Comparison of ENCODE assay signal across 8 mouse cellular contexts in the genomic region with DNA sequence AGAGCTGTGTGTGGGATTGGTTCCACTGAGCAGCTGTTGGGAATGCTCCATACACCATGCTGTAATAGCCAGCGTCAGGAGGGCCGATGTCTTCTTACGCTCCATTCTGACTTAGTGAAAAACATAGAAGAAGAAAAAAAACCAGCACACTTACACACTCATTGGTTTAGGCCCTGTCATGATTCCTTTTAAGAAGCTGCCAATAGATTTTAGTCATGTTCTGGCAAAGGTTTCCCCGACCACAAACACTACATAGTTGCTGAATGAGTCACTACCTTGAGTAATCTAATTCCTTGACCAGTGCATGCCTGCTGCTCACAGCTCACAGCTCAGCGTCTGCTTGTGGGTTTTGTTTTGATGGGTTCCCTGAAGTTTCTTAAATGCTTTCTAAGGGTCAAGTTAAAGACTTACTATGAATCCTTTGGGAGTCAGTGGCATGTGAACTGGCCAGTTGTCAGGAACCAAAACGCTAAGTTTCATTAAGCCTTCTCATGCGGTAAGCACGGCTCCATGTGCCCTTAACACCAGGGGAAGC. TPM values are rescaled to one million over a fixed set of nuclear protein-coding genes. Genes with fewer than 3 reads are reported as not detected.
DNase-seq lines count a peak whose midpoint lies in the region; ATAC-seq and TF ChIP-seq lines count a peak whose summit lies in the region.

No protein-coding gene starts in this region.

- ATAC-seq in heart, embryonic 16.5 days (replicated peaks; ENCODE audit: extremely low read depth, insufficient read depth, low FRiP score): peak; percentile 68
- ATAC-seq in limb, embryonic 12.5 days (ENCODE audit: insufficient number of reproducible peaks, insufficient read depth, low FRiP score, low TSS enrichment, low read depth): peak; percentile 81; the same call in 1 of the 2 replicates
- ATAC-seq in stomach, embryonic 16.5 days (ENCODE audit: insufficient read depth, low FRiP score): peak; percentile 92

- peaks cover 23% of the 10 kb centered on the region for H3K4me1 ChIP-seq in embryonic fibroblast, embryonic 13.5 days (ENCODE audit: control insufficient read depth, insufficient read depth, low read length)
- H3K4me1 ChIP-seq in heart, embryonic 16.5 days (ENCODE audit: control insufficient read depth, insufficient read depth, low read length): peaks cover 13% of the 10 kb centered on the region; the same call in 1 of the 2 replicates
- H3K4me1 ChIP-seq in limb, embryonic 12.5 days (replicated peaks): peaks cover 52% of the 10 kb centered on the region
- H3K4me1 ChIP-seq in stomach, embryonic 16.5 days (ENCODE audit: control insufficient read depth, insufficient read depth, low read length): peaks cover 13% of the 10 kb centered on the region; the same call in 1 of the 2 replicates

- H3K27me3 ChIP-seq in heart, embryonic 16.5 days (ENCODE audit: control insufficient read depth, insufficient read depth, low read length): no peaks in the 10 kb centered on the region
- H3K27me3 ChIP-seq in limb, embryonic 12.5 days: no peaks in the 10 kb centered on the region
- no peaks in the 10 kb centered on the region for H3K27me3 ChIP-seq in stomach, embryonic 16.5 days (ENCODE audit: control insufficient read depth, insufficient read depth, low read length)

- peak overlapping the region; percentile 1 for H3K4me3 ChIP-seq in embryonic fibroblast, embryonic 13.5 days (ENCODE audit: insufficient read depth, low read length)
- H3K4me3 ChIP-seq in heart, embryonic 16.5 days (ENCODE audit: low read length): no peak overlapping the region
- no peak overlapping the region for H3K4me3 ChIP-seq in limb, embryonic 12.5 days (replicated peaks)
- H3K4me3 ChIP-seq in stomach, embryonic 16.5 days (replicated peaks; ENCODE audit: low read length): 0 out of 2 replicates have a peak overlapping the region, but pooled peaks have one; percentile 11

- H3K4me2 ChIP-seq in heart, embryonic 16.5 days (ENCODE audit: low read depth, low read length): peak overlapping the region; percentile 40; the same call in 1 of the 2 replicates
- H3K4me2 ChIP-seq in limb, embryonic 12.5 days: peak overlapping the region; percentile 27
- peak overlapping the region; percentile 48 for H3K4me2 ChIP-seq in stomach, embryonic 16.5 days (ENCODE audit: low read depth, low read length)

- DNase-seq in ovary, adult 18-20 months (ENCODE audit: low spot score): peak; percentile 57
- no peak for DNase-seq in ovary, postnatal 36 days (ENCODE audit: low spot score)
- no peak for DNase-seq in thymus, postnatal 10 days (ENCODE audit: low spot score in 2 of 2)
- DNase-seq in layer of hippocampus, adult 9-10 months (ENCODE audit: low spot score): no peak

- TF ChIP-seq CTCF in embryonic fibroblast, embryonic 13.5 days (IDR thresholded peaks at IDR 0.05; ENCODE audit: borderline replicate concordance, insufficient read depth, low read length): no peak

- no peak for TF ChIP-seq POLR2A in embryonic fibroblast, embryonic 13.5 days (IDR thresholded peaks at IDR 0.05; ENCODE audit: low read depth, low read length)

- H3K36me3 ChIP-seq in heart, embryonic 16.5 days (ENCODE audit: control insufficient read depth, insufficient read depth): no peaks in the 10 kb centered on the region
- H3K36me3 ChIP-seq in limb, embryonic 12.5 days: no peaks in the 10 kb centered on the region
- no peaks in the 10 kb centered on the region for H3K36me3 ChIP-seq in stomach, embryonic 16.5 days (ENCODE audit: control insufficient read depth, insufficient read depth, low read length)

- 32% methylated on average over 8 of the region's 8 CpGs for WGBS in heart, embryonic 16.5 days
- 32% methylated on average over 8 of the region's 8 CpGs for WGBS in limb, embryonic 12.5 days
- WGBS in stomach, embryonic 16.5 days: 20% methylated on average over 8 of the region's 8 CpGs

- peak overlapping the region; percentile 86 for H3K27ac ChIP-seq in embryonic fibroblast, embryonic 13.5 days (ENCODE audit: insufficient read depth, low read length)
- H3K27ac ChIP-seq in heart, embryonic 16.5 days (ENCODE audit: low read length): peak overlapping the region; percentile 10
- peak overlapping the region; percentile 83 for H3K27ac ChIP-seq in limb, embryonic 12.5 days
- H3K27ac ChIP-seq in stomach, embryonic 16.5 days (ENCODE audit: low read length): peak overlapping the region; percentile 55

- no peaks in the 10 kb centered on the region for H3K9me3 ChIP-seq in heart, embryonic 16.5 days (replicated peaks; ENCODE audit: control insufficient read depth, low read length)
- no peaks in the 10 kb centered on the region for H3K9me3 ChIP-seq in limb, embryonic 12.5 days
- no peaks in the 10 kb centered on the region for H3K9me3 ChIP-seq in stomach, embryonic 16.5 days (replicated peaks; ENCODE audit: control insufficient read depth, low read length)

- H3K9ac ChIP-seq in heart, embryonic 16.5 days (ENCODE audit: low read length): no peak overlapping the region
- no peak overlapping the region for H3K9ac ChIP-seq in limb, embryonic 12.5 days (replicated peaks)
- H3K9ac ChIP-seq in stomach, embryonic 16.5 days (ENCODE audit: low read length): no peak overlapping the region; the same call in 1 of the 2 replicates

RNA-seq across cellular contexts. Expression of gene Bach2, which starts 58.8 kb away (rescaled TPM):
- 6.7 TPM in 2 replicates for polyA plus RNA-seq in embryonic fibroblast, embryonic 13.5 days (2011; ENCODE audit: insufficient read length, low read depth, missing spikeins)
- 4.8 and 5.0 TPM in 2 replicates for polyA plus RNA-seq in heart, embryonic 16.5 days (2015; fragmentation: Nextera tagmentation; extraction: Ambion mirVana)
- polyA plus RNA-seq in limb, embryonic 12.5 days (2016; fragmentation: Nextera tagmentation; extraction: Ambion mirVana): 13.3 and 14.5 TPM in 2 replicates
- polyA plus RNA-seq in stomach, embryonic 16.5 days (2015; fragmentation: Nextera tagmentation; extraction: Ambion mirVana): 3.5 and 3.9 TPM in 2 replicates

Comparison
In these comparisons a context has a peak if more than half of its experiments do, and no peak if none do; other contexts are left out.
1. H3K27ac ChIP-seq: peak in every context shown above with its lines; median percentile 86 in embryonic fibroblast, embryonic 13.5 days; 83 in limb, embryonic 12.5 days; 55 in stomach, embryonic 16.5 days; 10 in heart, embryonic 16.5 days.
2. H3K4me3 ChIP-seq: peak in embryonic fibroblast, embryonic 13.5 days (single experiment) and stomach, embryonic 16.5 days (single experiment); none in heart, embryonic 16.5 days (single experiment) and limb, embryonic 12.5 days (single experiment).
3. Peak in every context shown above with its lines, with median percentiles within 50 percentile points of each other: ATAC-seq and H3K4me2 ChIP-seq.